Comparison of ENCODE assay signal across 8 mouse cellular contexts in the genomic region with DNA sequence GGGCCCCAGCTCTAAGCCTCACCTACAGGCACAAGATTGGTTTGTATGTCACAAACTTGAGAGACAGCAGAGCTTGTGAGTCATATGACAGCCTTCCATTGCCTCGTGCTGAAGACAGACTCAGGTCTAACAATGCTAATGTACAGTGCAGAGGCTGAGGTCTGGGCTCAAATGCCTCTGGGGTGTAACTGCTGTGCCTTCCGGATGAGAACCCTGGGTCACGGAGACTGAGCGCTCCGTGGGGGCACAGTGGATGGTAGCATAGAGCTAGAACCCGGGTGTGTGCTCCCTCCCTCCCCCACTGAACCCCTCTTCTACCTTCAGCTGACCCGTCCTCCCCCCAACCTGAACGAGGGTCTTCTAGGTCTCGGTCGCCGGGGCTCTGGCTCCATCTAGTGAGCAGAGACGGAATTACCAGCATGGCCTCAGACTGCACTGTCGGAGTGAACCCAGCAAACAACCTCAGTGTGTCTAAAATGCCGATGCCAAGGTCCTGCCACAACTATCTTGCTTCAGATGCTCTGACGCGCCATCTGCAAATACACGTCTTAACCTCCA.
DNase-seq lines count a peak whose midpoint lies in the region; ATAC-seq and TF ChIP-seq lines count a peak whose summit lies in the region.

No protein-coding gene starts in this region.

- peak; percentile 84 for TF ChIP-seq CTCF in liver, embryonic 14.5 days (IDR thresholded peaks at IDR 0.05; ENCODE audit: low read depth)

- 7% methylated on average over 17 of the region's 17 CpGs for WGBS in kidney, embryonic 14.5 days
- WGBS in liver, embryonic 14.5 days (ENCODE audit: insufficient replicate concordance): 8% methylated on average over 17 of the region's 17 CpGs
- WGBS in neural tube, embryonic 14.5 days: 9% methylated on average over 17 of the region's 17 CpGs

- H3K4me2 ChIP-seq in kidney, embryonic 14.5 days (replicated peaks; ENCODE audit: low read depth, low read length): peak overlapping the region; percentile 18
- no peak overlapping the region for H3K4me2 ChIP-seq in liver, embryonic 14.5 days (ENCODE audit: low read depth)
- 0 out of 2 replicates have a peak overlapping the region, but pooled peaks have one; percentile 14 for H3K4me2 ChIP-seq in neural tube, embryonic 14.5 days (ENCODE audit: low read depth, low read length)

- no peaks in the 10 kb centered on the region for H3K36me3 ChIP-seq in kidney, embryonic 14.5 days (ENCODE audit: control insufficient read depth, insufficient read depth, low read length)
- H3K36me3 ChIP-seq in liver, embryonic 14.5 days (replicated peaks; ENCODE audit: control insufficient read depth, insufficient read depth, low read depth): no peaks in the 10 kb centered on the region
- no peaks in the 10 kb centered on the region for H3K36me3 ChIP-seq in neural tube, embryonic 14.5 days (ENCODE audit: control insufficient read depth, insufficient read depth, low read length)

- ATAC-seq in kidney, embryonic 14.5 days (ENCODE audit: low FRiP score, low TSS enrichment): no peak
- ATAC-seq in liver, embryonic 14.5 days (ENCODE audit: insufficient read depth): no peak
- ATAC-seq in neural tube, embryonic 14.5 days (ENCODE audit: low read depth): no peak

- H3K9ac ChIP-seq in kidney, embryonic 14.5 days (ENCODE audit: low read depth, low read length): no peak overlapping the region
- no peak overlapping the region for H3K9ac ChIP-seq in liver, embryonic 14.5 days (replicated peaks)
- 0 out of 2 replicates have a peak overlapping the region, but pooled peaks have one; percentile 11 for H3K9ac ChIP-seq in neural tube, embryonic 14.5 days (replicated peaks; ENCODE audit: low read depth, low read length)

- DNase-seq in spleen, adult 18-20 months: peak; percentile 42 to 71
- no peak for DNase-seq in spleen, adult 12 weeks (ENCODE audit: low spot score)
- DNase-seq in cerebellum, postnatal 25 days: peak; percentile 65 to 73
- DNase-seq in frontal cortex, postnatal 36 days (ENCODE audit: low spot score in 2 of 2): peak; percentile 49 to 50
- no peak for DNase-seq in liver, embryonic 14.5 days (ENCODE audit: low read depth in 3 of 3, low spot score in 3 of 3)
- peak; percentile 83 for DNase-seq in thymus, postnatal 4 days

- H3K4me1 ChIP-seq in kidney, embryonic 14.5 days (ENCODE audit: control insufficient read depth, insufficient read depth, low read length): peaks cover 6% of the 10 kb centered on the region; the same call in 1 of the 2 replicates
- H3K4me1 ChIP-seq in liver, embryonic 14.5 days (replicated peaks; ENCODE audit: control insufficient read depth in 2 of 2, insufficient read depth in 2 of 2, low read length in 1 of 2): peaks cover 0 to 2% of the 10 kb centered on the region in 2 experiments; a peak in 1 of 4 replicates
- no peaks in the 10 kb centered on the region for H3K4me1 ChIP-seq in neural tube, embryonic 14.5 days (ENCODE audit: control insufficient read depth, insufficient read depth, low read length)

- H3K27ac ChIP-seq in kidney, embryonic 14.5 days (ENCODE audit: low read depth, low read length): no peak overlapping the region
- H3K27ac ChIP-seq in liver, embryonic 14.5 days: no peak overlapping the region
- H3K27ac ChIP-seq in neural tube, embryonic 14.5 days (ENCODE audit: low read depth, low read length): no peak overlapping the region

- H3K27me3 ChIP-seq in kidney, embryonic 14.5 days (ENCODE audit: control insufficient read depth, insufficient read depth, low read length): peaks cover 10% of the 10 kb centered on the region
- no peaks in the 10 kb centered on the region for H3K27me3 ChIP-seq in liver, embryonic 14.5 days (ENCODE audit: control insufficient read depth, insufficient read depth, low read length)
- H3K27me3 ChIP-seq in neural tube, embryonic 14.5 days (ENCODE audit: control insufficient read depth, insufficient read depth, low read length): no peaks in the 10 kb centered on the region

- H3K4me3 ChIP-seq in kidney, embryonic 14.5 days (ENCODE audit: low read length): no peak overlapping the region
- no peak overlapping the region for H3K4me3 ChIP-seq in liver, embryonic 14.5 days (ENCODE audit: insufficient read depth in 1 of 2, low read depth in 2 of 2, low read length in 2 of 2)
- H3K4me3 ChIP-seq in neural tube, embryonic 14.5 days (ENCODE audit: low read depth, low read length): no peak overlapping the region

- no peak for TF ChIP-seq EP300 in liver, embryonic 14.5 days (IDR thresholded peaks at IDR 0.05; ENCODE audit: low read depth)

- no peaks in the 10 kb centered on the region for H3K9me3 ChIP-seq in kidney, embryonic 14.5 days (ENCODE audit: control insufficient read depth, low read length)
- no peaks in the 10 kb centered on the region for H3K9me3 ChIP-seq in liver, embryonic 14.5 days (ENCODE audit: control insufficient read depth, low read length)
- no peaks in the 10 kb centered on the region for H3K9me3 ChIP-seq in neural tube, embryonic 14.5 days (ENCODE audit: control insufficient read depth, low read length)

Comparison
In these comparisons a context has a peak if more than half of its experiments do, and no peak if none do; other contexts are left out.
1. DNase-seq: peak in spleen, adult 18-20 months (2 of 2), cerebellum, postnatal 25 days (2 of 2), frontal cortex, postnatal 36 days (2 of 2) and thymus, postnatal 4 days (single experiment); none in spleen, adult 12 weeks (single experiment) and liver, embryonic 14.5 days (0 of 3).